Mouse (Mus musculus) left cerebral cortex, adult 2 months (tissue): ENCODE results near the gene Ccdc154. TPM values are rescaled to one million over a fixed set of nuclear protein-coding genes. Genes with fewer than 3 reads are reported as not detected.
"Not testable (repeated sequence)": the region's sequence is repeated elsewhere in the genome, so short reads cannot be mapped to it uniquely, and the experiment has no call there.

Experiments
- DNase-seq, 2 experiments: peaks; one replicate each; pipeline ENCODE4 v3.0.0; 2021 to 2022; ENCODE audit warnings: low spot score in 2 of 2, mixed read lengths in 1 of 2; ENCODE audit errors: extremely low spot score in 1 of 2
- H3K27ac ChIP-seq: fragments of 200-600 bp; 2 replicates; pipeline ENCODE4 v1.8.1; 2022
- H3K4me3 ChIP-seq: fragments of 200-600 bp; 2 replicates; pipeline ENCODE4 v1.8.1; 2022
- CTCF ChIP-seq: fragments of 200-600 bp; IDR thresholded peaks from 2 replicates; pipeline ENCODE4 v1.8.1; 2022; ENCODE audit warnings: antibody characterized with exemption, mild to moderate bottlenecking, moderate library complexity
- intact Hi-C: fragments of 180-260 bp; cut with DNase I; formaldehyde crosslinking; loops from one replicate; pipeline ENCODE4 v1.15.1; 2025
- long read RNA-seq, 2 experiments: library from polyadenylated mRNA; stranded (forward); transcript quantifications; one replicate each; pipeline ENCODE4 v2.0.0; 2021; ENCODE audit warnings: borderline mapping rate in 2 of 2
- total RNA-seq, 2 experiments: library from RNA; stranded (reverse); gene quantifications; 2 replicates each; pipeline ENCODE4 v1.2.3; 2021

Gene Ccdc154
- total RNA-seq: under 1 TPM in 1 of 2 experiments, not detected in 1; 0.14 TPM
- long read RNA-seq, experiment 1: 0 reads
- long read RNA-seq, experiment 2: 0 reads

- Histone ChIP-seq H3K4me3 (no peak within 1 kb of the TSS), H3K27ac (no peak within 1 kb of the TSS)
- DNase-seq: no peak
- intact Hi-C loops: no loop called here
- no peak for TF ChIP-seq CTCF
Observed at GRCm38 (mm10) chr17:25162161-25162560, at the start of gene Ccdc154. TSS of gene Ccdc154 (plus strand) at chr17:25162461.

DNA sequence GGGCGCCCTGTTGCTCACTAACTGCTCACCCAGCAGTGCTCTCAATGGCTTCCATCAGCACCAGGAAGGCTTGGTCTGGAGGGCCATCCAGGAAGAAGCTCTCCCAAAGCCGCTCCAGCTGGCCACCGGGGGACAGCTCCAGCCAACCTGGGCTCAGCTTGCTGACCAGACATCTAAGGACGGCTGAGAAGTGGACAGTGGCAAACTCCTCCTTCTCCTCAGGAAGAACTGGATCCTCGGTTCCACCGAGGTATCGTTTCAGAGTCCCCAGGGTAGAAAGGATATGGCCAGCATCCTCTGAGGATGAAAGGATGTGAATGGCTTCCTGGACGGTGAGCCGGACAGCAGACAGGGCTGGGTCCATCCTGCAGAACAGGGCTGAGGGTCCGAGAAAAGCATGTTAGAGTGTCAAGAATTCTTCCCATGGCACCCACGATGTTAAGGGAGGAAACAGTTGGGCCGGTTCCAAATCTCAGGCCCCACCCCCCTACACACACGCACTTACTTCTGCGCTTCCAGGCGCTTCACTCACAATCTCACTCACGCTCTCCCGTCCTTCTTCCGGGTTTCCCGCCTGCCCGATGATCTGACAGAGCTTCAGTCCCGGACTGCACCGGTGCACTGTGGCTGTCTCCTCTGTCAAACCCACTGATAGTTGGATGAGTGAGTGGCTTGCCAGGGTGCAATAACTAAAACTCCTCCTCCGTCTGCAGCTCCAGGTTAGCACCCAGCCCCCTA, 47.2 kb upstream of the Ccdc154 start:
- no peak for TF ChIP-seq CTCF
- peak overlapping the region; percentile 57 for H3K4me3 ChIP-seq
- peak overlapping the region; percentile 87 for H3K27ac ChIP-seq
- intact Hi-C loops: loop anchor here (5.0 kb wide), 1 partner anchor 157 kb away; the partner anchor contains the start of gene Ube2i
- DNase-seq: no peak

DNA sequence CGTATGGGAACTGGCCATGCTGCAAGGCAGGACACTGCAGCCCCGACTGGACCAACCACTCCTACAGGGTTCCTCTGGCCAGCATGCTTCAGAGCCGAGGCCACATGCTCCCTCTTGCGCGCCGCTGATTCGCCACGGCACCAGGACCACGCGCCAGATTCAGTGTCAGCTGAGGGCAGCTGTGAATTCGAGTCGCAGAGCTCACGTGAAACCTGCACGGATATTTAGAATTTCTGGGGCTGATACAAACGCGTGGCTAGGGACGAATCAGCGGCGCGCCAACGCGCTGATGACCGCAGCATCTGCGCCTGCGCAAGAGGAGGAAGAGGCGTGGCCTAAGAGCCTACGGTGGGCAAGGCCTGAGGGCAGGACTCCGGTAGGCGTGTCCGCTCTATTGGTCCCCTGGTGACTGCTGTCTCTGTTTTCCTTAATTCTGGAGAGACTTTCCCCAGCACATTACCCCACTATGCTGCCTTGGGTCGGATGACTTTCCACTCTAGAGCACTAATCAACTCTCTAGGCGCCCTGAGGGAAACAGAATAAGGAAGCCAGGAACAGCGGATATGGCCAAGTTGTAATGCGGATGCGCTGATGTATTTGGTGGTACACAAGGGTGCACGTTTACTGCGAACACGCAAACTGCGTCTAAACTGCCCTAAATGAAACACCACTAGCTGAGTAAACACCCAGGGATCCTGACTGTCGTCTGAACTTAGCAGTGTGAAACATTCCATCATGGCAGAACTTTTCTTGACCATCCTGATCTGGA, 46.4 kb upstream of the Ccdc154 start, which contains the start of gene Telo2:
Gene Telo2 (minus strand): TSS at position 304 of the 769 bp plus-strand sequence.
- Histone ChIP-seq H3K27ac (peak within 1 kb of the TSS; percentile 87), H3K4me3 (peak within 1 kb of the TSS; percentile 57)
- intact Hi-C loops: loop anchor here (5.0 kb wide), 1 partner anchor 156 kb away; the partner anchor contains the start of gene Ube2i
- peak; percentile 90 to 93 for DNase-seq
- no peak; the same call in 1 of the 2 replicates for TF ChIP-seq CTCF

DNA sequence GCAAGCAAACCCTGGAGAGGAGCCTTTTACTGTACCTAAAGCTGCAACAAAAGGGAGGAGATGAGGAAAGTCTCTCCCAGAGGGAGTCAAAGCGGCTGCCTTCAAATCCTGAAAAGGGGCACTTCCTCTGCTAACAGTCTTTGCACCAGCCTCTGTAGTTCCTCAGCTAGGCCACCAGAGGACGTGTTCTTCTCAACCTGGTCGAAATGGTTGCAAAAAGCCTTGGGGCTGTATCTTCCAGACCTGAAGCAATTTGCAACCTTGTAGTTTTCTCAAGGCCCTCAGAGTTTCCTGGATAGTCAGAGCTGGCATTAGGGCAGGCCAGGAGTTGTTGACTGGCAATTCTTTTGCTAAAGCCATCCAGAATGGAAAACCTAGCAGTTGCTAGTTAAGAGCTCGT, 45.0 kb upstream of the Ccdc154 start:
- DNase-seq: no peak
- Histone ChIP-seq H3K4me3 (no peak overlapping the region), H3K27ac (no peak overlapping the region)
- intact Hi-C loops: loop anchor here (5.0 kb wide), 1 partner anchor 155 kb away; the partner anchor contains the start of gene Ube2i
- TF ChIP-seq CTCF: peak; percentile 66

DNA sequence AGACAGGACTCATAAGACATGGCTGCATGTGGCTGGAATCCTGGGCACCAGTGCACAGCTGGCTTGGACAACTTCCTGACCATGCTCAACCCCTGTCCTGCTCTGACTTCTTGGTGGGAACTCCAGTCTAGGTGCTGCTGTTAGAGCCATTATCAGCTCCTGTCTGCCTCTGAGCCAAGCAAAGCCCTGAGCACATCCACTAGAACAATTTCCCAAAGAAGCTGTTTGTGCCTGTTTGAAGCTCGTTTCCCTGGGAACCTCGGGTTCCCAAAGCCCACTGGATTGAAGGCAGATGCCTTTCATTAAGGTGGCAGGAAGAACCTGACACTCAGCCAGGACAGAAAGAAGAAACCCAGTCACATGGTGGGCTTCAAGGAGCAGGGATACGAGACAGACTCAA, 41.9 kb upstream of the Ccdc154 start, which contains the start of gene Ptx4:
Gene Ptx4 (plus strand): TSS at position 355 of the 400 bp plus-strand sequence.
- intact Hi-C loops: no loop called here
- no peak within 1 kb of the TSS for H3K27ac ChIP-seq
- TF ChIP-seq CTCF: no peak
- no peak within 1 kb of the TSS for H3K4me3 ChIP-seq
- DNase-seq: no peak

DNA sequence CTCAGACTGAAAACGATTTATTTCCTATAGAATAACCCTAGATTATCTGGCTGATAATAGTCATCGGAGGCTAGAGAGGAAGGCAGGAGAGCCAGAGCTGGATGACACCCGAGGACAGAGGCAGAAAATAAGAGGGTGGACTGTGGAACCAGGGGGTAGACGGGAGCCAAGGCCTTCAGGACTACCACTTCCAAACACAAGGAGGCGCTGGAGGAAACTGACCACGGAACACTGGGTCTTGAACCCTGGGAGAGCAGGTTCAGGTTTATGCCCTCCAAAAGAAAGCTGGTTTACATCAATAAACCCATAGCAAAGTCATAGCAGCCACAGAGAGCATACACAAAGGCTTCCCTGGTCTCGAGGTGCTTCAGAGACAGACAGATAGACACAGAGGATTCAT, 38.3 kb upstream of the Ccdc154 start:
- TF ChIP-seq CTCF: peak; percentile 24
- Histone ChIP-seq H3K27ac (no peak overlapping the region), H3K4me3 (no peak overlapping the region)
- no peak for DNase-seq
- intact Hi-C loops: no loop called here

DNA sequence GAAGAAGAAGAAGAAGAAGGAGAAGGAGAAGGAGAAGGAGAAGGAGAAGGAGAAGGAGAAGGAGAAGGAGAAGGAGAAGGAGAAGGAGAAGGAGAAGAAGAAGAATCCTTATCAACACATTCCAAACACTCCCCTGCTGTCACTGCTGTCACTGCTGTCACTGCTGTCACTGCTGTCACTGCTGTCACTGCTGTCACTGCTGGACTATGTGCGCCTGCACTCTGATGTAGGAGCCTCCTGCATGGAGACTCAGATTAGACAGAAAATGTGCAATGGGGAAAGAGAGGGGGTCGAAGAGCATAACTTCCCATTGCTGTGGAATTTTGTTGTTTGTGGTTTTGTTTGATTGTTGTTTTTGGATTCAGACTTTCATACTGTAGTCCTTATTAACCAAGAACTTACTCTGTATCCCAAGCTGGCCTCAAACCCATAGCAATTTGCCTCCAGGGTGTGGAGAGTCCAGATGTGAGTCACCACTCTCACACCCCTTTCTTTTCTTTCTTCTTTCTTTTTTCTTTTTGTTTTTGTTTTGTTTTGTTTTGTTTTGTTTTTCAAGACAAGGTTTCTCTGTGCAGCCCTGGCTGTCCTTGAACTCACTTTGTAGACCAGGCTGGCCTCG, 36.7 kb upstream of the Ccdc154 start:
- H3K4me3 ChIP-seq, DNase-seq, H3K27ac ChIP-seq, intact Hi-C loops: not testable (repeated sequence)

DNA sequence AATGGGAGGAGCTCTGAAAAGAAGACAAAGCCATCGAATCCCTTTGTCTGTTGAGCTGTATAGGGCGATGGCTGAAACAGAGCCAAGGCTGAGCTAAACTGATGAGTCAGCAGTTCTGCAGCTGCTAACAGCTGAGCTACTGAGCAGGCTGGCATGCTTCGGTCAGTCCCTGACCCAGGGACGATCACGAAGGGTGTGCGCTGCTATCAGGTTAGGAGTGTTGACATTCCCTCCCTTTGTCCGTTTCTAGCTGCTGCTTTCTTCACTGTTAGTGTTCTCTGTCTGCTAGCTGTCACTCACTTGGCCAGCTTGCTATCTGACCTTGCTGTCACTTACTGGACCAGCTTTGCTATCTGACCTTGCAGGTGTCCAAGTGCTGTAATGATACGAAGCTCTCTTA, 35.2 kb upstream of the Ccdc154 start:
- intact Hi-C loops: no loop called here
- Histone ChIP-seq H3K4me3 (no peak overlapping the region), H3K27ac (no peak overlapping the region)
- no peak for DNase-seq
- no peak for TF ChIP-seq CTCF

GRCm38 (mm10) chr17:25127681-25128080, 34.6 kb upstream of the Ccdc154 start:
- no peak for TF ChIP-seq CTCF

GRCm38 (mm10) chr17:25130060-25130459, 32.2 kb upstream of the Ccdc154 start:
- intact Hi-C loops: no loop called here
- TF ChIP-seq CTCF: peak; percentile 20

More at GRCm38 (mm10) chr17:25127681-25128080, 34.6 kb upstream of the Ccdc154 start:
- DNase-seq: no peak
- H3K27ac ChIP-seq: no peak overlapping the region
- no peak overlapping the region for H3K4me3 ChIP-seq
- intact Hi-C loops: no loop called here

GRCm38 (mm10) chr17:25133275-25133698, 29.0 kb upstream of the Ccdc154 start, which contains the start of gene Clcn7:
TSS of gene Clcn7 (plus strand) at chr17:25133391.
- Histone ChIP-seq H3K4me3 (peak within 1 kb of the TSS; percentile 99), H3K27ac (peak within 1 kb of the TSS; percentile 81)
- no peak for TF ChIP-seq CTCF
- intact Hi-C loops: loop anchor here (1.0 kb wide), 1 partner anchor 51 kb away; the partner anchor contains the start of gene BC003965
- DNase-seq: peak; percentile 94 to 96

More at GRCm38 (mm10) chr17:25130060-25130459, 32.2 kb upstream of the Ccdc154 start:
- no peak for DNase-seq
- no peak overlapping the region for H3K27ac ChIP-seq
- H3K4me3 ChIP-seq: no peak overlapping the region
